Mouse (Mus musculus) kidney, postnatal 25 days (tissue): Measurements from ENCODE around the gene Btbd9.

Experiments
- DNase-seq, 2 experiments: peaks; one replicate each; pipeline ENCODE4 v3.0.0; 2021; ENCODE audit warnings: mixed read lengths in 2 of 2

Btbd9 gene

GRCm38 (mm10) chr17:30334257-30334656 is 242.0 kb downstream of the Btbd9 start:
- no peak for DNase-seq

GRCm38 (mm10) chr17:30333136-30333535 is 243.2 kb downstream of the Btbd9 start:
- DNase-seq, result no peak

- no peak for DNase-seq
Measured at GRCm38 (mm10) chr17:30331380-30331779, 244.9 kb downstream of the Btbd9 start.

GRCm38 (mm10) chr17:30329531-30329930 is 246.8 kb downstream of the Btbd9 start:
- DNase-seq, result no peak

- DNase-seq, result no peak
Measured at GRCm38 (mm10) chr17:30328924-30329323, 247.4 kb downstream of the Btbd9 start.

- DNase-seq, result no peak
Measured at GRCm38 (mm10) chr17:30326906-30327305, 249.4 kb downstream of the Btbd9 start.

GRCm38 (mm10) chr17:30320301-30320700 is 256.0 kb downstream of the Btbd9 start:
- no peak for DNase-seq

- DNase-seq, result no peak
Measured at GRCm38 (mm10) chr17:30312688-30313087, 263.6 kb downstream of the Btbd9 start.

- DNase-seq, result no peak
Measured at GRCm38 (mm10) chr17:30309627-30310026, 266.7 kb downstream of the Btbd9 start.

- no peak for DNase-seq
Measured at GRCm38 (mm10) chr17:30308889-30309288, 267.4 kb downstream of the Btbd9 start.

GRCm38 (mm10) chr17:30308317-30308716 is 268.0 kb downstream of the Btbd9 start:
- DNase-seq, result no peak

- DNase-seq, result no peak
Measured at GRCm38 (mm10) chr17:30307168-30307567, 269.1 kb downstream of the Btbd9 start.

- DNase-seq, result no peak
Measured at GRCm38 (mm10) chr17:30304766-30305165, 271.5 kb downstream of the Btbd9 start.

- no peak for DNase-seq
Measured at GRCm38 (mm10) chr17:30301338-30301737, 274.9 kb downstream of the Btbd9 start.

GRCm38 (mm10) chr17:30297432-30297831 is 278.9 kb downstream of the Btbd9 start:
- no peak for DNase-seq

- no peak for DNase-seq
Measured at GRCm38 (mm10) chr17:30296069-30296468, 280.2 kb downstream of the Btbd9 start.

- DNase-seq, result no peak
Measured at GRCm38 (mm10) chr17:30292666-30293065, 283.6 kb downstream of the Btbd9 start.

GRCm38 (mm10) chr17:30285641-30286040 is 290.6 kb downstream of the Btbd9 start:
- no peak for DNase-seq

- DNase-seq, result no peak
Measured at GRCm38 (mm10) chr17:30283460-30284050, 292.7 kb downstream of the Btbd9 start.

GRCm38 (mm10) chr17:30283001-30283400 is 293.3 kb downstream of the Btbd9 start:
- no peak for DNase-seq

GRCm38 (mm10) chr17:30280323-30281118 is 295.8 kb downstream of the Btbd9 start:
- peak; percentile 29 to 78 for DNase-seq

GRCm38 (mm10) chr17:30279684-30280083 is 296.6 kb downstream of the Btbd9 start:
- no peak for DNase-seq

- DNase-seq, result no peak
Measured at GRCm38 (mm10) chr17:30278596-30279378, 297.5 kb downstream of the Btbd9 start.

- DNase-seq, result no peak
Measured at GRCm38 (mm10) chr17:30276477-30276876, 299.8 kb downstream of the Btbd9 start.
